Mouse (Mus musculus) heart, postnatal 0 days (tissue): ENCODE results near the gene Mia2. TPM values are rescaled to one million over a fixed set of nuclear protein-coding genes. Genes with fewer than 3 reads are reported as not detected.

ENCODE experiments used
- ATAC-seq: fragments of 200-750 bp; cut with Nextera tagmentation; 2 replicates; pipeline ENCODE4 v1.8.0; 2017; ENCODE audit warnings: low read depth, moderate number of reproducible peaks, moderate library complexity; ENCODE audit not compliant: insufficient read depth
- DNase-seq: peaks from one replicate; pipeline ENCODE4 v3.0.0-alpha.2; 2016; ENCODE audit warnings: low spot score
- H3K27ac ChIP-seq: fragments of 300-500 bp; sonication (generic); 2 replicates; pipeline ENCODE4 v1.5.1; 2014; ENCODE audit warnings: low read depth, mild to moderate bottlenecking
- H3K27me3 ChIP-seq: fragments of 300-500 bp; sonication (generic); 2 replicates; pipeline ENCODE4 v1.6.1; 2014; ENCODE audit warnings: low read length, mixed read lengths; ENCODE audit not compliant: control insufficient read depth, insufficient read depth
- H3K36me3 ChIP-seq: fragments of 300-500 bp; sonication (generic); replicated peaks from 2 replicates; pipeline ENCODE4 v1.6.1; 2014; ENCODE audit warnings: low read length, mixed read lengths; ENCODE audit not compliant: control insufficient read depth, insufficient read depth
- H3K4me1 ChIP-seq: fragments of 300-500 bp; sonication (generic); 2 replicates; pipeline ENCODE4 v1.6.1; 2014; ENCODE audit warnings: antibody characterized with exemption; ENCODE audit not compliant: control insufficient read depth, insufficient read depth
- H3K4me2 ChIP-seq: fragments of 300-500 bp; sonication (generic); 2 replicates; pipeline ENCODE4 v1.6.1; 2014; ENCODE audit warnings: low read depth, mild to moderate bottlenecking, low read length, moderate library complexity
- H3K4me3 ChIP-seq: fragments of 300-500 bp; sonication (generic); 2 replicates; pipeline ENCODE4 v1.5.1; 2014; ENCODE audit warnings: low read depth, low read length
- H3K9ac ChIP-seq: fragments of 300-500 bp; sonication (generic); replicated peaks from 2 replicates; pipeline ENCODE4 v1.6.1; 2014; ENCODE audit warnings: low read depth, low read length, mixed read lengths
- H3K9me3 ChIP-seq: fragments of 300-500 bp; sonication (generic); replicated peaks from 2 replicates; pipeline ENCODE4 v1.6.1; 2016; ENCODE audit warnings: low read length; ENCODE audit not compliant: control insufficient read depth
- CTCF ChIP-seq: IDR thresholded peaks from 2 replicates; pipeline ENCODE4 v1.5.1; 2016; ENCODE audit warnings: antibody characterized with exemption, control low read depth, low read depth
- EP300 ChIP-seq: IDR thresholded peaks from 2 replicates; pipeline ENCODE4 v1.6.1; 2016; ENCODE audit warnings: antibody characterized with exemption, low read depth
- WGBS: fragments of 180-500 bp; shearing (Covaris S2); extraction: QIAGEN DNeasy Blood & Tissue Kit; methylation state at CpG from one replicate; pipeline ENCODE4 v1.1.7; 2014; 5-methylcytosine and 5-hydroxymethylcytosine counted together
- polyA plus RNA-seq: library from polyadenylated mRNA; unstranded; fragments of >200 nt; fragmentation: Nextera tagmentation; extraction: Ambion mirVana; gene quantifications from 2 replicates; pipeline ENCODE4 v1.2.1, GENCODE M21; 2015
- total RNA-seq: library from RNA; depleted of rRNA; stranded (reverse); fragments of >200 nt; gene quantifications from 2 replicates; pipeline ENCODE4 v1.2.3, GENCODE M21; 2014; ENCODE audit warnings: low replicate concordance

Mia2 gene
- total and polyA plus RNA-seq, 2 experiments from 2014 or later = 25.4 to 43.8 TPM

GRCm38 (mm10) chr12:59093543-59093942 is 2.1 kb upstream of the Mia2 start:
- H3K27me3 ChIP-seq = no peaks in the 10 kb centered on the region

GRCm38 (mm10) chr12:59104771-59105170 is 9.2 kb downstream of the Mia2 start:
- no peak overlapping the region for H3K4me2 ChIP-seq
- H3K36me3 ChIP-seq = no peaks in the 10 kb centered on the region
- no peak overlapping the region for H3K27ac ChIP-seq
- no peak for DNase-seq
- no peaks in the 10 kb centered on the region for H3K27me3 ChIP-seq
- TF ChIP-seq CTCF (no peak), EP300 (no peak)
- H3K4me1 ChIP-seq = no peaks in the 10 kb centered on the region
- no peaks in the 10 kb centered on the region for H3K9me3 ChIP-seq
- WGBS = 30% methylated on average over 5 of the region's 5 CpGs
- H3K9ac ChIP-seq = no peak overlapping the region
- no peak overlapping the region for H3K4me3 ChIP-seq
- no peak for ATAC-seq

More at GRCm38 (mm10) chr12:59093543-59093942, 2.1 kb upstream of the Mia2 start:
- Histone ChIP-seq H3K9ac (no peak overlapping the region), H3K27ac (no peak overlapping the region), H3K4me3 (no peak overlapping the region), H3K9me3 (no peaks in the 10 kb centered on the region), H3K36me3 (no peaks in the 10 kb centered on the region), H3K4me1 (no peaks in the 10 kb centered on the region), H3K4me2 (no peak overlapping the region)
- TF ChIP-seq CTCF = no peak
- no peak for TF ChIP-seq EP300
- no peak for ATAC-seq
- no peak for DNase-seq
- 37% methylated on average over 2 of the region's 2 CpGs for WGBS

GRCm38 (mm10) chr12:59105914-59106313 is 10.3 kb downstream of the Mia2 start:
- WGBS = 79% methylated on average over 6 of the region's 6 CpGs
- Histone ChIP-seq H3K36me3 (no peaks in the 10 kb centered on the region), H3K4me3 (no peak overlapping the region), H3K27me3 (no peaks in the 10 kb centered on the region), H3K9me3 (no peaks in the 10 kb centered on the region), H3K9ac (no peak overlapping the region), H3K4me2 (no peak overlapping the region), H3K27ac (no peak overlapping the region), H3K4me1 (no peaks in the 10 kb centered on the region)
- ATAC-seq (no peak), DNase-seq (no peak)
- TF ChIP-seq EP300 = no peak
- no peak for TF ChIP-seq CTCF

GRCm38 (mm10) chr12:59106491-59106890 is 10.9 kb downstream of the Mia2 start:
- Histone ChIP-seq H3K27ac (no peak overlapping the region), H3K9ac (no peak overlapping the region), H3K4me1 (no peaks in the 10 kb centered on the region), H3K9me3 (no peaks in the 10 kb centered on the region), H3K36me3 (no peaks in the 10 kb centered on the region), H3K27me3 (no peaks in the 10 kb centered on the region), H3K4me3 (no peak overlapping the region), H3K4me2 (no peak overlapping the region)
- ATAC-seq = no peak
- TF ChIP-seq CTCF (no peak), EP300 (no peak)
- 73% methylated on average over 5 of the region's 5 CpGs for WGBS
- no peak for DNase-seq

GRCm38 (mm10) chr12:59107926-59108325 is 12.3 kb downstream of the Mia2 start:
- no peaks in the 10 kb centered on the region for H3K36me3 ChIP-seq
- DNase-seq = no peak
- H3K9ac ChIP-seq = no peak overlapping the region
- no peak overlapping the region for H3K4me2 ChIP-seq
- 79% methylated on average over 4 of the region's 4 CpGs for WGBS
- no peak overlapping the region for H3K27ac ChIP-seq
- no peak for ATAC-seq
- no peaks in the 10 kb centered on the region for H3K9me3 ChIP-seq
- H3K4me1 ChIP-seq = no peaks in the 10 kb centered on the region
- no peaks in the 10 kb centered on the region for H3K27me3 ChIP-seq
- TF ChIP-seq CTCF = no peak
- TF ChIP-seq EP300 = no peak
- no peak overlapping the region for H3K4me3 ChIP-seq

- no peaks in the 10 kb centered on the region for H3K27me3 ChIP-seq
- WGBS = 42% methylated on average over 3 of the region's 3 CpGs
- no peak overlapping the region for H3K9ac ChIP-seq
- ATAC-seq = no peak
- no peak for DNase-seq
- H3K4me3 ChIP-seq = no peak overlapping the region
- H3K4me1 ChIP-seq = no peaks in the 10 kb centered on the region
- no peak for TF ChIP-seq CTCF
- no peak for TF ChIP-seq EP300
- H3K36me3 ChIP-seq = no peaks in the 10 kb centered on the region
- no peak overlapping the region for H3K27ac ChIP-seq
- H3K9me3 ChIP-seq = no peaks in the 10 kb centered on the region
- no peak overlapping the region for H3K4me2 ChIP-seq
These were observed 21.6 kb downstream of the Mia2 start for GRCm38 (mm10) chr12:59117184-59117583.
